Mouse (Mus musculus): ENCODE measurements around the gene Nek1. TPM values are rescaled to one million over a fixed set of nuclear protein-coding genes. Genes with fewer than 3 reads are reported as not detected.

Gene Nek1
- polyA plus RNA-seq, 1 experiment from 2014 or later: 11.3 TPM

GRCm38 (mm10) chr8:60964518-60964917 is 28.5 kb upstream of the Nek1 start:
- POLR2A ChIA-PET: no interaction called here
- in situ Hi-C loops (cut with MboI; ENCODE audit: low pct_unique_long_range_greater_than_20kb): no loop called here
- no peak for TF ChIP-seq CTCF (IDR thresholded peaks at IDR 0.05)

GRCm38 (mm10) chr8:60965306-60965705 is 27.7 kb upstream of the Nek1 start:
- ATAC-seq (no peak), DNase-seq (ENCODE audit: low read depth, low spot score) (no peak)
- in situ Hi-C loops (cut with MboI; ENCODE audit: low pct_unique_long_range_greater_than_20kb): no loop called here
- no peaks in the 10 kb centered on the region for H3K27me3 ChIP-seq
- CTCF ChIA-PET: interaction anchor here (0.6 to 3.7 kb wide), 5 partner anchors 10 to 340 kb away, joined by 3 to 15 read pairs (median 3); partner anchors contain the start of gene Clcn3
- POLR2A ChIA-PET: interaction anchor here (0.6 kb wide), 1 partner anchor 64 kb away, joined by 4 read pairs; no protein-coding TSS in a partner anchor
- TF ChIP-seq CTCF (IDR thresholded peaks at IDR 0.05): no peak

More at GRCm38 (mm10) chr8:60964518-60964917, 28.5 kb upstream of the Nek1 start:
- CTCF ChIA-PET: interaction anchor here (1.3 to 3.7 kb wide), 4 partner anchors 11 to 339 kb away, joined by 3 to 15 read pairs (median 4); partner anchors contain the start of gene Clcn3
- DNase-seq (ENCODE audit: low read depth, low spot score) (no peak), ATAC-seq (no peak)
- no peaks in the 10 kb centered on the region for H3K27me3 ChIP-seq

- ChIA-PET POLR2A (interaction anchor here (0.6 kb wide), 1 partner anchor 64 kb away, joined by 4 read pairs; no protein-coding TSS in a partner anchor), CTCF (interaction anchor here (1.5 to 3.7 kb wide), 2 partner anchors 10 to 17 kb away, joined by 5 to 15 read pairs; partner anchors contain the start of gene Clcn3)
- TF ChIP-seq CTCF (IDR thresholded peaks at IDR 0.05): no peak
- no peak for DNase-seq (ENCODE audit: low read depth, low spot score)
- in situ Hi-C loops (cut with MboI; ENCODE audit: low pct_unique_long_range_greater_than_20kb): no loop called here
- ATAC-seq: no peak
- no peaks in the 10 kb centered on the region for H3K27me3 ChIP-seq
These were observed 27.3 kb upstream of the Nek1 start for GRCm38 (mm10) chr8:60965741-60966140.

- no peak for TF ChIP-seq CTCF (IDR thresholded peaks at IDR 0.05)
- ATAC-seq (no peak), DNase-seq (ENCODE audit: low read depth, low spot score) (no peak)
- CTCF ChIA-PET: interaction anchor here (0.6 to 2.5 kb wide), 3 partner anchors 9 to 222 kb away, joined by 3 to 8 read pairs (median 4); no protein-coding TSS in a partner anchor
- POLR2A ChIA-PET: interaction anchor here (0.6 kb wide), 1 partner anchor 214 kb away, joined by 3 read pairs; no protein-coding TSS in a partner anchor
- in situ Hi-C loops (cut with MboI; ENCODE audit: low pct_unique_long_range_greater_than_20kb): no loop called here
- H3K27me3 ChIP-seq: no peaks in the 10 kb centered on the region
These were observed 23.9 kb upstream of the Nek1 start for GRCm38 (mm10) chr8:60969091-60969490.

- ATAC-seq: no peak
- no peak for TF ChIP-seq CTCF (IDR thresholded peaks at IDR 0.05)
- ChIA-PET CTCF (no interaction called here), POLR2A (no interaction called here)
- no peaks in the 10 kb centered on the region for H3K27me3 ChIP-seq
- no peak for DNase-seq (ENCODE audit: low read depth, low spot score)
- in situ Hi-C loops (cut with MboI; ENCODE audit: low pct_unique_long_range_greater_than_20kb): no loop called here
These were observed 21.2 kb upstream of the Nek1 start for GRCm38 (mm10) chr8:60971808-60972207.

- ATAC-seq: no peak
- in situ Hi-C loops (cut with MboI; ENCODE audit: low pct_unique_long_range_greater_than_20kb): no loop called here
- ChIA-PET CTCF (no interaction called here), POLR2A (no interaction called here)
- TF ChIP-seq CTCF (IDR thresholded peaks at IDR 0.05): no peak
- DNase-seq (ENCODE audit: low read depth, low spot score): no peak
- H3K27me3 ChIP-seq: no peaks in the 10 kb centered on the region
These were observed 19.5 kb upstream of the Nek1 start for GRCm38 (mm10) chr8:60973448-60973847.

GRCm38 (mm10) chr8:60974837-60975236 is 18.2 kb upstream of the Nek1 start:
- POLR2A ChIA-PET: interaction anchor here (0.7 kb wide), 1 partner anchor 78 kb away, joined by 9 read pairs; no protein-coding TSS in a partner anchor
- no peak for TF ChIP-seq CTCF (IDR thresholded peaks at IDR 0.05)
- no peak for DNase-seq (ENCODE audit: low read depth, low spot score)
- ATAC-seq: no peak
- CTCF ChIA-PET: interaction anchor here (3.2 kb wide), 1 partner anchor 10 kb away, joined by 15 read pairs; no protein-coding TSS in a partner anchor
- H3K27me3 ChIP-seq: no peaks in the 10 kb centered on the region
- in situ Hi-C loops (cut with MboI; ENCODE audit: low pct_unique_long_range_greater_than_20kb): no loop called here

- TF ChIP-seq CTCF (IDR thresholded peaks at IDR 0.05): no peak
- ATAC-seq (no peak), DNase-seq (ENCODE audit: low read depth, low spot score) (no peak)
- POLR2A ChIA-PET: interaction anchor here (0.7 kb wide), 1 partner anchor 426 kb away, joined by 3 read pairs; no protein-coding TSS in a partner anchor
- H3K27me3 ChIP-seq: no peaks in the 10 kb centered on the region
- CTCF ChIA-PET: interaction anchor here (1.1 to 3.2 kb wide), 2 partner anchors 12 to 15 kb away, joined by 3 to 15 read pairs; no protein-coding TSS in a partner anchor
- in situ Hi-C loops (cut with MboI; ENCODE audit: low pct_unique_long_range_greater_than_20kb): no loop called here
These were observed 16.2 kb upstream of the Nek1 start for GRCm38 (mm10) chr8:60976818-60977217.

GRCm38 (mm10) chr8:60978496-60978895 is 14.5 kb upstream of the Nek1 start:
- no peaks in the 10 kb centered on the region for H3K27me3 ChIP-seq
- TF ChIP-seq CTCF (IDR thresholded peaks at IDR 0.05): no peak
- DNase-seq (ENCODE audit: low read depth, low spot score): no peak
- ChIA-PET CTCF (interaction anchor here (1.0 to 1.3 kb wide), 2 partner anchors 14 to 24 kb away, joined by 3 read pairs; no protein-coding TSS in a partner anchor), POLR2A (no interaction called here)
- ATAC-seq: no peak
- in situ Hi-C loops (cut with MboI; ENCODE audit: low pct_unique_long_range_greater_than_20kb): no loop called here

- DNase-seq (ENCODE audit: low read depth, low spot score): no peak
- ATAC-seq: no peak
These were observed 11.6 kb upstream of the Nek1 start for GRCm38 (mm10) chr8:60981388-60981787.

More at GRCm38 (mm10) chr8:60981388-60981787, 11.6 kb upstream of the Nek1 start:
- ChIA-PET POLR2A (no interaction called here), CTCF (no interaction called here)
- no peaks in the 10 kb centered on the region for H3K27me3 ChIP-seq
- in situ Hi-C loops (cut with MboI; ENCODE audit: low pct_unique_long_range_greater_than_20kb): no loop called here
- no peak for TF ChIP-seq CTCF (IDR thresholded peaks at IDR 0.05)
